ENCODE assay signal across 17 mouse cellular contexts in the genomic region with DNA sequence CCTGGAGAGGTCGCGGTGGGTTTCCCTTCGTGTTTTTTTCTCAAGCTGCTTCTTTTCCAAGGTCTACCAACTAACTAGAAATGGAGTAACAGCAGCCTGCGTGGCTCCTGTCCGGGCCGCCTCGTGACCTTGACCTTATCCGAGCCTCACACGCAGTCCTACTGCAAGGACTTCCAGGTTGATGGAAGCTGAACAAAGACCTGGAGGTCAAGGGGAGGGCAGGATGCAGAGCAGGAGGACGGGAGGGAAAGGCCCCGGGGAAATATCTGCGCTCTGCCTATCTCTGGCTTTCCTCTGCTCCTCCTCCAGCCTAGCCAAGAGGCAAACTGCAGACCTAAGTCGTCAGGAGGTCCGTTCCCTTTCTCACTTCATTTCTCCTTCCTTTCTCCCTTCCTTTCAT. TPM values are rescaled to one million over a fixed set of nuclear protein-coding genes. Genes with fewer than 3 reads are reported as not detected.
DNase-seq lines count a peak whose midpoint lies in the region; ATAC-seq lines count a peak whose summit lies in the region.
"Had no signal": no experiment of that assay in that cellular context is flagged by ENCODE, and none has a peak within 500 bp of the region (broad histone marks: within the 10 kb centered on the region; RNA-seq: fewer than 3 reads in every experiment).

No protein-coding gene starts in this region.

- DNase-seq in heart, adult 9 months (ENCODE audit: low spot score in 2 of 2) = no peak
- no peak for DNase-seq in kidney, postnatal 14 days
- peak; percentile 27 for DNase-seq in embryo, embryonic 10 days (ENCODE audit: low spot score)
- DNase-seq in limb, embryonic 11.5 days (ENCODE audit: low spot score) = peak; percentile 33
- DNase-seq in ovary, postnatal 36 days (ENCODE audit: low spot score) = no peak
- DNase-seq in left cerebral cortex, postnatal 4 days = no peak
- DNase-seq: cerebellum, postnatal 36 days; gastrocnemius, postnatal 10 days; lung, adult 18-20 months; thymus, postnatal 36 days had no signal

- H3K27ac ChIP-seq in heart, embryonic 11.5 days (ENCODE audit: low read depth, low read length) = no peak overlapping the region
- H3K27ac ChIP-seq in kidney, embryonic 15.5 days = no peak overlapping the region
- no peak overlapping the region for H3K27ac ChIP-seq in limb, embryonic 11.5 days (replicated peaks; ENCODE audit: low read depth, low read length)
- H3K27ac ChIP-seq: forebrain, embryonic 13.5 days; kidney, postnatal 0 days; left cerebral cortex, adult 2 months had no signal

- peak overlapping the region; percentile 22; the same call in 1 of the 2 replicates for H3K9ac ChIP-seq in heart, embryonic 11.5 days (ENCODE audit: low read depth, low read length)
- no peak overlapping the region for H3K9ac ChIP-seq in kidney, embryonic 15.5 days
- no peak overlapping the region for H3K9ac ChIP-seq in limb, embryonic 11.5 days (ENCODE audit: low read length)
- H3K9ac ChIP-seq: forebrain, embryonic 13.5 days had no signal

- no peaks in the 10 kb centered on the region for H3K36me3 ChIP-seq in heart, embryonic 11.5 days (ENCODE audit: control insufficient read depth, insufficient read depth, low read length)
- no peaks in the 10 kb centered on the region for H3K36me3 ChIP-seq in kidney, embryonic 15.5 days
- H3K36me3 ChIP-seq in limb, embryonic 11.5 days (ENCODE audit: control insufficient read depth, insufficient read depth, low read length) = no peaks in the 10 kb centered on the region

- intact Hi-C loops in left cerebral cortex, postnatal 4 days (cut with DNase I) = no loop called here

- H3K27me3 ChIP-seq in heart, embryonic 11.5 days (ENCODE audit: control insufficient read depth, insufficient read depth, low read length) = peaks cover 11% of the 10 kb centered on the region; the same call in 1 of the 2 replicates
- peaks cover 32% of the 10 kb centered on the region for H3K27me3 ChIP-seq in kidney, embryonic 15.5 days
- H3K27me3 ChIP-seq in limb, embryonic 11.5 days (ENCODE audit: control insufficient read depth, insufficient read depth, low read length) = 0 out of 2 replicates have a peak, but pooled peaks cover 5% of the 10 kb centered on the region

- no peaks in the 10 kb centered on the region for H3K9me3 ChIP-seq in heart, embryonic 11.5 days (replicated peaks; ENCODE audit: control insufficient read depth, low read length)
- H3K9me3 ChIP-seq in kidney, embryonic 15.5 days (replicated peaks) = no peaks in the 10 kb centered on the region
- H3K9me3 ChIP-seq in limb, embryonic 11.5 days (ENCODE audit: control insufficient read depth, low read length) = no peaks in the 10 kb centered on the region
- H3K9me3 ChIP-seq: forebrain, embryonic 13.5 days had no signal

- peak overlapping the region; percentile 4; the same call in 1 of the 2 replicates for H3K4me3 ChIP-seq in heart, embryonic 11.5 days (ENCODE audit: low read depth, low read length)
- no peak overlapping the region for H3K4me3 ChIP-seq in kidney, embryonic 15.5 days (replicated peaks)
- no peak overlapping the region for H3K4me3 ChIP-seq in limb, embryonic 11.5 days (ENCODE audit: low read depth, low read length)
- H3K4me3 ChIP-seq: forebrain, embryonic 13.5 days; left cerebral cortex, adult 2 months; megakaryocyte, embryonic 14.5 days; myocyte had no signal

- H3K4me2 ChIP-seq in heart, embryonic 11.5 days = peak overlapping the region; percentile 50
- H3K4me2 ChIP-seq in kidney, embryonic 15.5 days = peak overlapping the region; percentile 41
- H3K4me2 ChIP-seq in limb, embryonic 11.5 days (ENCODE audit: low read depth, severe bottlenecking) = peak overlapping the region; percentile 27; the same call in 1 of the 2 replicates
- H3K4me2 ChIP-seq: forebrain, embryonic 13.5 days had no signal

- WGBS in heart, embryonic 11.5 days (ENCODE audit: insufficient replicate concordance) = 7% methylated on average over 14 of the region's 14 CpGs
- WGBS in kidney, embryonic 15.5 days = 14% methylated on average over 14 of the region's 14 CpGs
- 13% methylated on average over 14 of the region's 14 CpGs for WGBS in limb, embryonic 11.5 days

- H3K4me1 ChIP-seq in heart, embryonic 11.5 days (ENCODE audit: control insufficient read depth, insufficient read depth, low read length) = peaks cover 6% of the 10 kb centered on the region; the same call in 1 of the 2 replicates
- peaks cover 7% of the 10 kb centered on the region; the same call in 1 of the 2 replicates for H3K4me1 ChIP-seq in kidney, embryonic 15.5 days
- peaks cover 15% of the 10 kb centered on the region; the same call in 1 of the 2 replicates for H3K4me1 ChIP-seq in limb, embryonic 11.5 days (ENCODE audit: control insufficient read depth, insufficient read depth, low read length)
- H3K4me1 ChIP-seq: forebrain, embryonic 13.5 days; megakaryocyte, embryonic 14.5 days had no signal

- ATAC-seq in heart, embryonic 11.5 days (replicated peaks; ENCODE audit: insufficient number of reproducible peaks, low FRiP score, low TSS enrichment) = no peak
- ATAC-seq in kidney, embryonic 15.5 days (replicated peaks; ENCODE audit: low FRiP score) = no peak
- ATAC-seq in limb, embryonic 11.5 days (ENCODE audit: insufficient number of reproducible peaks, low FRiP score, low TSS enrichment, low read depth) = no peak
- ATAC-seq: forebrain, embryonic 13.5 days had no signal

RNA-seq across cellular contexts. Expression of gene Dmrt1, which starts 18.9 kb away (rescaled TPM):
- polyA plus RNA-seq in heart, embryonic 11.5 days (2014; fragmentation: Nextera tagmentation; extraction: Ambion mirVana) = 0.14 TPM in 1 of 2 replicates, not detected in the other
- polyA plus RNA-seq in kidney, embryonic 15.5 days (2015; fragmentation: Nextera tagmentation; extraction: Ambion mirVana) = not detected in 2 replicates
- 0.20 and 0.23 TPM in 2 replicates for polyA plus RNA-seq in limb, embryonic 11.5 days (2014; fragmentation: Nextera tagmentation; extraction: Ambion mirVana)
- total RNA-seq in left cerebral cortex, postnatal 4 days (2021) = not detected
- total RNA-seq: gastrocnemius, postnatal 10 days; left cerebral cortex, adult 2 months had no signal
- polyA plus RNA-seq: kidney, postnatal 0 days had no signal

Comparison
In these comparisons a context has a peak if more than half of its experiments do, and no peak if none do; other contexts are left out.
1. DNase-seq: peak in embryo, embryonic 10 days (single experiment) and limb, embryonic 11.5 days (single experiment); none in heart, adult 9 months (0 of 2), kidney, postnatal 14 days (single experiment), ovary, postnatal 36 days (single experiment) and left cerebral cortex, postnatal 4 days (single experiment).
2. Peak in every context shown above with its lines, with median percentiles within 50 percentile points of each other: H3K4me2 ChIP-seq.